Mouse (Mus musculus): ENCODE data around the gene 1700022I11Rik.

DNA sequence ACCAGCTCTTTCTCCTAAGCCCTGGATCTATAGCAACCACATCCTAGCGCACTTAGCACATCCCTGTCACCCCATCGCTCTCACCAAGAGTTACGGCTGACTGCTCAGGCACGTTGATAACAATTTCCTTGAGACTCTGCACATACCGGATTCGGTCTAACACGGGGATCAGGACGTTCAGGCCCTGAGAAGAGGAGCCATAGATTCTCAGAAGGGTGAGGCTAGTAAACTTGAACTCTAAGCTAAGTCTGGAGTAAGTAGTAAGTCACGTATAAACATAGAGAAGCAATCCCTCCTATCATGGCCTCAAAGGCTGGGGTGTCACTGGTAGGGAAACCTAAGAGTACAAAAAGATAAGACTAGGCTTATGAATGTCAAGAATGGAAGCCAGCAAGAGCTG, 60.9 kb downstream of the 1700022I11Rik start:
- TF ChIP-seq CTCF (IDR thresholded peaks at IDR 0.05; ENCODE audit: borderline replicate concordance, control insufficient read depth, extremely low read depth, insufficient read depth, low read length, poor library complexity) (no peak), POLR2A (IDR thresholded peaks at IDR 0.05; ENCODE audit: control insufficient read depth, extremely low read depth, insufficient read depth, low read length, poor library complexity) (no peak)
